Mouse (Mus musculus) gastrocnemius, adult 18-20 months (tissue): ENCODE results near the gene Golga7b. TPM values are rescaled to one million over a fixed set of nuclear protein-coding genes. Genes with fewer than 3 reads are reported as not detected.

ENCODE experiments used
- DNase-seq: peaks from one replicate; pipeline ENCODE4 v3.0.0; 2021; ENCODE audit warnings: low spot score
- total RNA-seq, 2 experiments: library from RNA; stranded (reverse); gene quantifications; 2 replicates each; pipeline ENCODE4 v1.2.3; 2021

Gene Golga7b
- total RNA-seq, 2 experiments from 2014 or later = 2.9 to 3.7 TPM

DNA sequence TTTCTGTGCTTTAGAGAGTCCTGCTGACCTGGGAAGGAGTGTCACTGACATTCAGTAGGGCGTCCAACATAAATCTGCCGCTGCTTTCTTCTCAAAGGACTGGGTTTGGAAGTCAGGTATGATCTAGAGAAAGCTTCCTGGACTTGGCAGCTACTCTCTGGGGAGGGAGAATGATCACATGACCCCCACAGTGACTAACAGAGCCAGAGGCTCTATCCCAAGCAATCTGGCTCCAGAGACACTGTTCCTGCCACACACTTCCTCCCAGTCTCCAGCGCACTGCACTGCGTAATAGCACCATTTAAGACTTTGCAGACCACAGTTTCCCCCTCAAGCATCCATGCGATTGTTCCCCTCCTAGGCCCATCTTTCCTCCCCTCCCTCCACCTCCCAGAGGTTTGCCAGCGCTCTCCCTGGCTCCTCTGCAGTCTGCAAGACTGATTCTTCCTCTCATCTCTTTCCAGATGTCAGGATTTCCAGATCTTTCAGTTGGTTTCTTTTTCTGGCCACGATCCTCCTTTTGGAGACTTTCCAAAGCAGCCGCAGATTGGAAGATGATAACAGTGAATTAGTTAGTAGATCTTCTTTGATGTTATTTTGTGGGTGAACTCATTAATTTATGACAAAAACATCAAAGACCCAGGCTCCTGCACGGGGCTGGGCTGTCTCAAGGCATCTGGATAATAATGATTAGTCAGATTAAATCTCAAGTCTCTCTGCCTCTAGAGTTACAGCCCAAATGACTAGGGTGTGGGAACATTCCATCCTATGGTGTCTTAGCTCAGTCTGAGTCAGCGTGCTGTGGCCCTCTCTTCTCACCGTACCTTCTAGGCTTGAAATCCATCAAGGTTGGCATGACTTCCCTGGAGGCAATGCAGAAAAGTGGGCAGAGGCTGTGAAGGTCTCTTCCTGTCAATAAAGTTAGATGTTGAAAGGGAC is 2.9 kb downstream of the Golga7b start:
- no peak for DNase-seq

- DNase-seq = no peak
Observed at GRCm38 (mm10) chr19:42255438-42255783, 8.0 kb downstream of the Golga7b start.

GRCm38 (mm10) chr19:42255784-42256610 is 8.6 kb downstream of the Golga7b start:
- DNase-seq = peak; percentile 63

DNA sequence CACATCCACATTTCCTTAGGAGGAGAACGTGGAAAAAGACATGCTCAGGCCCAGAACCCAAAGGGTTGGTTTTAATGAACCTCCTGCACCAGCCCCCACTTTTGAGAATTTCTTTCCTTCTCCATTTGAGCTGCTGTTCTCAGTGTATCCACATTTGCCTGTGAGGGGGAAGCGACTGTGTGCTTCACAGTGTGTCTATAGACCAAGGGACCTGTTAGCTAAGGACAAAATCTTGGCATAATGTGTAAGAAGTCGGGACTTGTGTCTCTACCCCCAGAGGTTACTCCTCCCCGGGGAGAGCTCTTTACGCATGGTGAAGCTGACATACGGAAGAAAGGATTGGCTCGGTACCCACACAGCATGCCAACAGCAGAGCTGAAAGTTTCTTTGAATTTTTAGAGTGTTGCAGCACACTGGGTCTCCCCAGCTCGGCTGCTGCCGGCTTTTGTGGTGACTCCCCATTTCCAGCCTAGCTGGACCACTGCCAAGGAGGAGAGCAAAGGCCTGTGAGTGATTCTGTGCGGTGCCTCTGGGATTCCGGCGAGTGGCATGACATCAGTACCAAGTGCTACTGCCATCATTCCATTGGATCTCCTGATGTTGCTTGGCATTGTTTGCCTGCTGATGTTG is 9.4 kb downstream of the Golga7b start:
- DNase-seq = no peak

DNA sequence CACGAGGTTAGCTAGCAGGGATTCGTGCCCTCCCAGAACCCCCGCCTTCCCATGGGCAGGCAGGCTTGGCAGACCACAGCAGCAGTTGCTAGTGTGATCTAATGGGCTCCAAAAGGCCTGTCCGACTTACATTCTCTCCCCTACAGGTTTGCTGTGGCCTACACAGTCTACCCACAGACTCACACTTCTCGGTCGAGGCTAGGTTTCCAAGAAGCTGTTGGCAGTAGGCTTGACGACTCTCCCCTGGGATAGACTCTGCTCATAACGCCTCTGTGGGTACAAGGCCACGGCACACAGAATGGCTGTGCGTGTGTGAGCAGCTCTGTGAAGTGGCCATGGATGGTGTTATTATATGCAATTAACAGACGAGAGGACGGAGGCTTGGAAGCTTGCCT is 9.9 kb downstream of the Golga7b start:
- no peak for DNase-seq

DNA sequence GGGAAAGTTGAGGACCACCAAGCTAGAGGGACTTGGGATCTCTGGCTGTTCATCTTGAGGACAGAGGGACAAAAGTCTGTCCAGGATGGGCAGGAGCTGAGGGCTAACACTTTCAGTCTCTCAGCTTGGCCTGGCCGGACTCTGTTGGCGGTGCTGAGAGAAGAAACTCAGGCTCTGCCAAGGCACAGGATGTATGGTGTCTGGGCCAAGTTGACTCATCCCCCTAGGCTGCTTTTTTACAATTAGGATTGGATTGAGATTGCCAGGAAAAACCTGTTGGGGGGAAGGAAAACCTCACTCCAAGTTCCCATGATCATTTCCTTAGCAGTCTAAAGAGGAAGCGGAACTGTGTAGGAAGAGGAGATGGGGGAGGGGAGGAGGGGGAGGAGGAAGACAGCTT is 10.7 kb downstream of the Golga7b start:
- no peak for DNase-seq

- no peak for DNase-seq
Observed at GRCm38 (mm10) chr19:42258596-42258995, 11.2 kb downstream of the Golga7b start.

- DNase-seq = no peak
Observed at GRCm38 (mm10) chr19:42260486-42260885, 13.1 kb downstream of the Golga7b start.

GRCm38 (mm10) chr19:42263524-42263923 is 16.1 kb downstream of the Golga7b start:
- no peak for DNase-seq

DNA sequence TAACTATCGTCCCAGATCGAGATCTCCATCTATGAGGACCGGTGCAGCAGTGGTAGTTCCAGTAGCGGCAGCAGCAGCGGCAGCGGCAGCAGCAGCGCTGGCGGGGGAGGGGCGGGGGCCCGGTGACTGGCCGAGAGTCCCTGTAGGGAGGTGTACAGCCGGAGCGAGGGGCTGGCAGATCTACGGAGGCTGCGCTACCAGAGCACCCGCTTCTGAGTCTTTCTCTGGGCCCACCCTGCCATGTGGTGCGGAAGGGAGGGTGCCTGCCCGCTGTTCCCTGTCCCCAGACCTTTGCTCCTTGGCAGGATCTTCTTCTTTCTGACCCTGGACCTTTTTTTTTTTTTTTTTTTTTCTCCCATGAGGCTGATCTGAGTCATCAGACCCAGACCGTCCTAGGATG is 21.0 kb downstream of the Golga7b start:
- DNase-seq = no peak

- no peak for DNase-seq
Observed at GRCm38 (mm10) chr19:42270119-42270518, 22.7 kb downstream of the Golga7b start.

GRCm38 (mm10) chr19:42271182-42271581 is 23.8 kb downstream of the Golga7b start:
- DNase-seq = no peak

- DNase-seq = peak; percentile 79
Observed at GRCm38 (mm10) chr19:42272003-42272963, 24.9 kb downstream of the Golga7b start.

- DNase-seq = no peak
Observed at GRCm38 (mm10) chr19:42277288-42277687, 29.9 kb downstream of the Golga7b start.

DNA sequence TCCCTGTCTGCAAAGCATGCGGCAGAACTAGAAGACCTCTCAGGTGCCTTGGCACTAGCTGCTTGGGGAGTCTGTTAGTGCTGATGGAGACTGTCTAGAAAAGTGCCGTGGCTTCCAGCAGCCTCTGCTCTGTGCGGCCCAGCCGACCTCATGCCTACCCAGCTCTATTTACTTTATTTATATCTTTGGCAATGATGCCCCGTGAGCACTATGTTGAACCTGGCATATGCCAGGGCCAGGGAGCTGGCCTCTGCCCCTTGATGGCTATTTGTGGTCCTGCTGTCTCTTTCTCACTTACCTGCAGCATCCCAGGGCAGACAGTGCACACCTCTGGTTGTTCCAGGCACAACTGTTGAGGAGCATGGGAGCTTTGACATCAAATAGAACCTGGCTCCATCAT is 31.1 kb downstream of the Golga7b start:
- peak; percentile 56 for DNase-seq

- no peak for DNase-seq
Observed at GRCm38 (mm10) chr19:42279611-42280010, 32.2 kb downstream of the Golga7b start.

GRCm38 (mm10) chr19:42284178-42284577 is 36.8 kb downstream of the Golga7b start:
- no peak for DNase-seq

GRCm38 (mm10) chr19:42288361-42288760 is 41.0 kb downstream of the Golga7b start:
- DNase-seq = peak; percentile 55

DNA sequence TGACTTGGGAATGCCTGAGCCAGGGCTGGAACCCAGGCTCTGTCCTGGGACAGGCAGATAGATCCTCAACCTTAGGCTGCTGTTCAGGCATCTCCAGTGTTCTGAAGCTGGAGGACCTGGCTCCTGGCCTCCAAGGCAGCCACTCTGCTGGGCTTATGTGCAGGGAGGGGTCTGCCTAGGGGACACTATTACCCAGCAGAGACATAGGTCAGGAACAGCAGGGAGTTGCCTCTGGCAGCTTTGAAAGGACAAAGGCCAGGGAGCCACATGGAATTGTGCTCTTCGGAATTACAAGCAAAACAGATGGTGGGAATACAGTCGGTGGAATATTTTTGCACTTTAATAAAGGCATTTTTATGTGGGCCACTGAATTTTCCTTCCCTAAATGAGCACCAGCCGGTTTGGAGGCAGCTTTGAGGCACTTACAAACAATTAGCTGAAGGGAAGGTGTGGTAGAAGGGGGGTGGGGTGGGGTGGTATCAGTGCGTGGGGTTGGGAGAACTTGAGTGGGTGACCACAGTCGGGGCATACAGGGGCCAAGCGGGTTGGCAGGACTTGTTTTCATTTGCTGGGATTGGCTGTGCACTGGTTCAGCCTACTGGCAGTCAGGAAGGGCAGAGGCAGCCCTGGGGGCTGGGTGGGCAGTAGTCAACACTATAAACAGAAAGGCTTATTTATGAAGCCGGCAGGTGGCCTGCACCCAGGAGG is 43.7 kb downstream of the Golga7b start:
- DNase-seq = no peak

GRCm38 (mm10) chr19:42292106-42292505 is 44.7 kb downstream of the Golga7b start:
- DNase-seq = no peak
